Mouse (Mus musculus) heart, embryonic 16.5 days (tissue): ENCODE data around the gene Armh3. TPM values are rescaled to one million over a fixed set of nuclear protein-coding genes. Genes with fewer than 3 reads are reported as not detected.

Source experiments
- ATAC-seq: fragments of 200-750 bp; cut with Nextera tagmentation; replicated peaks from 2 replicates; pipeline ENCODE4 v1.8.0; 2017; ENCODE audit warnings: moderate number of reproducible peaks; ENCODE audit not compliant: insufficient read depth, low FRiP score; ENCODE audit errors: extremely low read depth
- H3K27ac ChIP-seq: fragments of 300-500 bp; sonication (generic); 2 replicates; pipeline ENCODE4 v1.5.1; 2014; ENCODE audit warnings: mild to moderate bottlenecking, low read length, control low read depth, moderate library complexity
- H3K27me3 ChIP-seq: fragments of 300-500 bp; sonication (generic); 2 replicates; pipeline ENCODE4 v1.6.1; 2014; ENCODE audit warnings: low read length, mixed read lengths; ENCODE audit not compliant: control insufficient read depth, insufficient read depth
- H3K36me3 ChIP-seq: fragments of 300-500 bp; sonication (generic); 2 replicates; pipeline ENCODE4 v1.6.1; 2014; ENCODE audit not compliant: control insufficient read depth, insufficient read depth
- H3K4me1 ChIP-seq: fragments of 300-500 bp; sonication (generic); 2 replicates; pipeline ENCODE4 v1.6.1; 2014; ENCODE audit warnings: low read length, mixed read lengths; ENCODE audit not compliant: control insufficient read depth, insufficient read depth
- H3K4me2 ChIP-seq: fragments of 300-500 bp; sonication (generic); 2 replicates; pipeline ENCODE4 v1.6.1; 2014; ENCODE audit warnings: low read depth, mild to moderate bottlenecking, control low read depth, low read length
- H3K4me3 ChIP-seq: fragments of 300-500 bp; sonication (generic); 2 replicates; pipeline ENCODE4 v1.5.1; 2014; ENCODE audit warnings: mild to moderate bottlenecking, control low read depth, low read length
- H3K9ac ChIP-seq: fragments of 300-500 bp; sonication (generic); 2 replicates; pipeline ENCODE4 v1.6.1; 2014; ENCODE audit warnings: low read length, control low read depth
- H3K9me3 ChIP-seq: fragments of 300-500 bp; sonication (generic); replicated peaks from 2 replicates; pipeline ENCODE4 v1.6.1; 2016; ENCODE audit warnings: low read length; ENCODE audit not compliant: control insufficient read depth
- WGBS: fragments of 180-500 bp; shearing (Covaris S2); extraction: QIAGEN DNeasy Blood & Tissue Kit; methylation state at CpG from one replicate; pipeline ENCODE4 v1.1.7; 2014; 5-methylcytosine and 5-hydroxymethylcytosine counted together
- polyA plus RNA-seq: library from polyadenylated mRNA; unstranded; fragments of >200 nt; fragmentation: Nextera tagmentation; extraction: Ambion mirVana; gene quantifications from 2 replicates; pipeline ENCODE4 v1.2.1, GENCODE M21; 2015

Gene Armh3
- polyA plus RNA-seq, 1 experiment from 2014 or later = 15.3 TPM

GRCm38 (mm10) chr19:45956736-45957135 is 41.6 kb downstream of the Armh3 start:
- Histone ChIP-seq H3K9ac (no peak overlapping the region), H3K9me3 (no peaks in the 10 kb centered on the region), H3K27me3 (no peaks in the 10 kb centered on the region), H3K4me1 (no peaks in the 10 kb centered on the region), H3K4me3 (no peak overlapping the region), H3K4me2 (no peak overlapping the region), H3K27ac (no peak overlapping the region), H3K36me3 (peaks cover 22% of the 10 kb centered on the region)
- ATAC-seq = no peak
- WGBS = 88% methylated on average over 7 of the region's 7 CpGs

- Histone ChIP-seq H3K27ac (no peak overlapping the region), H3K4me3 (no peak overlapping the region), H3K9ac (no peak overlapping the region), H3K27me3 (no peaks in the 10 kb centered on the region), H3K36me3 (peaks cover 18% of the 10 kb centered on the region), H3K9me3 (no peaks in the 10 kb centered on the region), H3K4me1 (no peaks in the 10 kb centered on the region), H3K4me2 (no peak overlapping the region)
- WGBS = 10% methylated on average over 3 of the region's 3 CpGs
- ATAC-seq = no peak
Observed at GRCm38 (mm10) chr19:45953286-45953685, 45.0 kb downstream of the Armh3 start.

- H3K27me3 ChIP-seq = no peaks in the 10 kb centered on the region
- ATAC-seq = no peak
- H3K4me2 ChIP-seq = no peak overlapping the region
- no peak overlapping the region for H3K4me3 ChIP-seq
- no peak overlapping the region for H3K9ac ChIP-seq
- 57% methylated on average over 6 of the region's 6 CpGs for WGBS
- H3K27ac ChIP-seq = no peak overlapping the region
- no peaks in the 10 kb centered on the region for H3K9me3 ChIP-seq
- H3K4me1 ChIP-seq = no peaks in the 10 kb centered on the region
- H3K36me3 ChIP-seq = peaks cover 10% of the 10 kb centered on the region; the same call in 1 of the 2 replicates
Observed at GRCm38 (mm10) chr19:45949236-45949635, 49.1 kb downstream of the Armh3 start.

DNA sequence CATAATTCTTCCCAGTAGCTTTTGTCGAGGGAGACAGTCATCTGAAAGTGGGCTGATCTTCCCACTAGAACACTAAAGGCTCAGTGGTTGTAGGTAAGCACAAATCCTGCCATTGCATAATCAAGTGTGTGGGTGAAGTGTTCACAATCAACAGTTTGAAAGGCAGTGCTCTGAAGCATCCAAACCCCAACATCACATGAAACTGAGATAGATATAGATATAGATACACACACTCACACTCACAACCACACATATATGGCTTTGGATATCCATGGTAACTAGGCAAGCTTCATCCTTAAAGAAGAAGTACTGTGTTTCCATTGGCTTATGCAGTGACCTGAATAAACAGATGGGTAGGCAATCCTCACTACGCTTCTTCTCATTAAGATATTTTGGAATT is 50.5 kb downstream of the Armh3 start:
- no peaks in the 10 kb centered on the region for H3K9me3 ChIP-seq
- no peak overlapping the region for H3K27ac ChIP-seq
- ATAC-seq = no peak
- no peak overlapping the region for H3K4me2 ChIP-seq
- no peaks in the 10 kb centered on the region for H3K27me3 ChIP-seq
- WGBS = 82% methylated on average over 2 of the region's 2 CpGs
- no peak overlapping the region for H3K9ac ChIP-seq
- no peak overlapping the region for H3K4me3 ChIP-seq
- H3K4me1 ChIP-seq = no peaks in the 10 kb centered on the region
- peaks cover 10% of the 10 kb centered on the region; the same call in 1 of the 2 replicates for H3K36me3 ChIP-seq

DNA sequence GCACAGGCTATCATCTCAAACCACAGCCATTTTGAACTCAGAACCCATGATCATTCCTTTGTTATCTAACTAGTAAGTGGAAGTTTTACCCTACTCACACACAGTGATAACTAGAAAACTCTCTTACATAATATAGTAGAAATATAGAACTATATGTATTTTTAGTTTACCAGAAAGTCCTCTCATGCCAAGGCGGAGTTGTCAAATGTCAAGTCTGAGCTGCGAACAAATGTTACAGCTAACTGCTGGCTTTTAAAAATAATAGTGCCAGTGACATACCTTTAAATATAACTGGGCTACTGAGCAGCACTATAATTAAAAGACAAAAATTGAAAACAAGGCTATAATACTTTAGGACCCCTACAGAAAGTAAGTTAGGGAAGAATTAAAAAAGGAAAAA is 51.0 kb downstream of the Armh3 start:
- 90% methylated on average over 2 of the region's 2 CpGs for WGBS
- Histone ChIP-seq H3K9me3 (no peaks in the 10 kb centered on the region), H3K4me2 (no peak overlapping the region), H3K9ac (no peak overlapping the region), H3K4me3 (no peak overlapping the region), H3K4me1 (no peaks in the 10 kb centered on the region), H3K27ac (no peak overlapping the region), H3K27me3 (no peaks in the 10 kb centered on the region), H3K36me3 (peaks cover 10% of the 10 kb centered on the region; the same call in 1 of the 2 replicates)
- ATAC-seq = no peak

GRCm38 (mm10) chr19:45946541-45946940 is 51.7 kb downstream of the Armh3 start:
- no peak overlapping the region for H3K4me2 ChIP-seq
- no peak overlapping the region for H3K4me3 ChIP-seq
- H3K9me3 ChIP-seq = no peaks in the 10 kb centered on the region
- no peak overlapping the region for H3K27ac ChIP-seq
- WGBS = 86% methylated on average over 9 of the region's 9 CpGs
- ATAC-seq = no peak
- peaks cover 10% of the 10 kb centered on the region; the same call in 1 of the 2 replicates for H3K36me3 ChIP-seq
- H3K9ac ChIP-seq = no peak overlapping the region
- no peaks in the 10 kb centered on the region for H3K4me1 ChIP-seq
- H3K27me3 ChIP-seq = no peaks in the 10 kb centered on the region

- WGBS = 93% methylated on average over 2 of the region's 2 CpGs
- Histone ChIP-seq H3K9ac (no peak overlapping the region), H3K27me3 (no peaks in the 10 kb centered on the region), H3K4me2 (no peak overlapping the region), H3K4me3 (no peak overlapping the region), H3K36me3 (peaks cover 10% of the 10 kb centered on the region; the same call in 1 of the 2 replicates), H3K27ac (no peak overlapping the region), H3K9me3 (no peaks in the 10 kb centered on the region), H3K4me1 (no peaks in the 10 kb centered on the region)
- ATAC-seq = no peak
Observed at GRCm38 (mm10) chr19:45945986-45946385, 52.3 kb downstream of the Armh3 start.

GRCm38 (mm10) chr19:45943758-45944157 is 54.5 kb downstream of the Armh3 start:
- no peak overlapping the region for H3K27ac ChIP-seq
- no peaks in the 10 kb centered on the region for H3K27me3 ChIP-seq
- no peak overlapping the region for H3K4me3 ChIP-seq
- no peaks in the 10 kb centered on the region for H3K4me1 ChIP-seq
- no peaks in the 10 kb centered on the region for H3K9me3 ChIP-seq
- 67% methylated on average over 4 of the region's 4 CpGs for WGBS
- no peak overlapping the region for H3K4me2 ChIP-seq
- H3K9ac ChIP-seq = no peak overlapping the region
- no peak for ATAC-seq
- peaks cover 7% of the 10 kb centered on the region; the same call in 1 of the 2 replicates for H3K36me3 ChIP-seq

GRCm38 (mm10) chr19:45938064-45938463 is 60.2 kb downstream of the Armh3 start:
- Histone ChIP-seq H3K27ac (no peak overlapping the region), H3K9me3 (no peaks in the 10 kb centered on the region), H3K27me3 (no peaks in the 10 kb centered on the region), H3K4me1 (no peaks in the 10 kb centered on the region), H3K4me3 (no peak overlapping the region), H3K4me2 (no peak overlapping the region), H3K9ac (no peak overlapping the region), H3K36me3 (peaks cover 3% of the 10 kb centered on the region; the same call in 1 of the 2 replicates)
- WGBS = 34% methylated on average over 3 of the region's 3 CpGs
- ATAC-seq = no peak
